Mouse (Mus musculus) liver, adult 2 months (tissue): ENCODE measurements around the gene Med20.

Experiments used
- CTCF ChIP-seq: fragments of 200-500 bp; IDR thresholded peaks from 2 replicates; pipeline ENCODE4 v1.5.1; 2011; ENCODE audit warnings: low read depth, low read length, control low read depth
- POLR2A ChIP-seq: fragments of 200-500 bp; IDR thresholded peaks from 2 replicates; pipeline ENCODE4 v1.6.1; 2011; ENCODE audit warnings: low read length, control low read depth; ENCODE audit not compliant: insufficient read depth; ENCODE audit errors: extremely low read depth

DNA sequence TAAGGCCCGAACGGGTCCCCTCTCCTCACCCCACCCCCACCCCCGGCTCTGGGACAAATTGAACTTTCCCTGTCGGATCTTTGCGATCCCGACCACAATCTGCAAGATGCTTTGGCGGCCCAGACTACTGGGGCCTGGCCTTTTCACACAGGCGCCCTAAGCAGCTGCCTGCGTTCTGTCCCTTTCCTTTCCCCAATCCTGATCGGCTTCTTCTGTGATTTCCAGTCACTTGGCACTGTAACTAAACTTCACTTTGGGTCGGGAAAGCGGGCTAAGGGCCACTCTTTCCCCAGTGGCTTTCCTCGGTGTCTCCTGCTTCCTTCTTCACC is 17.6 kb upstream of the Med20 start:
- no peak for TF ChIP-seq CTCF
- TF ChIP-seq POLR2A, result no peak
